Mouse (Mus musculus): Measurements from ENCODE around the gene Mindy2. TPM values are rescaled to one million over a fixed set of nuclear protein-coding genes. Genes with fewer than 3 reads are reported as not detected.
"Not testable (repeated sequence)": the region's sequence is repeated elsewhere in the genome, so short reads cannot be mapped to it uniquely, and the experiment has no call there.

Gene Mindy2
- polyA plus RNA-seq, 1 experiment from 2014 or later: 18.5 TPM

GRCm38 (mm10) chr9:70578123-70578522 lies 78.9 kb downstream of the Mindy2 start:
- 56% methylated on average over 2 of the region's 2 CpGs for WGBS (ENCODE audit: insufficient replicate concordance)
- H3K4me2 ChIP-seq: no peak overlapping the region
- no peaks in the 10 kb centered on the region for H3K4me1 ChIP-seq (replicated peaks)
- no peak overlapping the region for H3K9ac ChIP-seq
- H3K27ac ChIP-seq (replicated peaks): no peak overlapping the region
- no peak for ATAC-seq (ENCODE audit: insufficient read depth)
- H3K36me3 ChIP-seq (replicated peaks): peaks cover 79% of the 10 kb centered on the region
- no peaks in the 10 kb centered on the region for H3K9me3 ChIP-seq (replicated peaks)
- H3K4me3 ChIP-seq (replicated peaks): no peak overlapping the region
- no peaks in the 10 kb centered on the region for H3K27me3 ChIP-seq

GRCm38 (mm10) chr9:70570351-70570750 lies 86.6 kb downstream of the Mindy2 start:
- no peaks in the 10 kb centered on the region for H3K27me3 ChIP-seq
- H3K4me1 ChIP-seq (replicated peaks): no peaks in the 10 kb centered on the region
- H3K9ac ChIP-seq: no peak overlapping the region
- WGBS (ENCODE audit: insufficient replicate concordance): 87% methylated on average over 8 of the region's 8 CpGs
- peaks cover 43% of the 10 kb centered on the region for H3K36me3 ChIP-seq (replicated peaks)
- H3K4me2 ChIP-seq: no peak overlapping the region
- no peak for ATAC-seq (ENCODE audit: insufficient read depth)
- no peak overlapping the region for H3K27ac ChIP-seq (replicated peaks)
- no peaks in the 10 kb centered on the region for H3K9me3 ChIP-seq (replicated peaks)
- H3K4me3 ChIP-seq (replicated peaks): no peak overlapping the region

GRCm38 (mm10) chr9:70567651-70568050 lies 89.3 kb downstream of the Mindy2 start:
- no peak overlapping the region for H3K4me3 ChIP-seq (replicated peaks)
- no peaks in the 10 kb centered on the region for H3K27me3 ChIP-seq
- no peak overlapping the region for H3K27ac ChIP-seq (replicated peaks)
- no peak for ATAC-seq (ENCODE audit: insufficient read depth)
- WGBS (ENCODE audit: insufficient replicate concordance): 66% methylated on average over 5 of the region's 5 CpGs
- no peaks in the 10 kb centered on the region for H3K9me3 ChIP-seq (replicated peaks)
- H3K36me3 ChIP-seq (replicated peaks): peaks cover 34% of the 10 kb centered on the region
- no peak overlapping the region for H3K4me2 ChIP-seq
- no peaks in the 10 kb centered on the region for H3K4me1 ChIP-seq (replicated peaks)
- no peak overlapping the region for H3K9ac ChIP-seq

- Histone ChIP-seq H3K27ac (replicated peaks) (no peak overlapping the region), H3K4me3 (replicated peaks) (no peak overlapping the region), H3K9ac (no peak overlapping the region), H3K4me1 (replicated peaks) (no peaks in the 10 kb centered on the region), H3K9me3 (replicated peaks) (no peaks in the 10 kb centered on the region), H3K27me3 (no peaks in the 10 kb centered on the region), H3K4me2 (no peak overlapping the region), H3K36me3 (replicated peaks) (peaks cover 38% of the 10 kb centered on the region)
- no peak for ATAC-seq (ENCODE audit: insufficient read depth)
- 81% methylated on average over 3 of the region's 3 CpGs for WGBS (ENCODE audit: insufficient replicate concordance)
Observed at GRCm38 (mm10) chr9:70562825-70563224, 94.1 kb downstream of the Mindy2 start.

- H3K4me2 ChIP-seq: no peak overlapping the region
- no peak overlapping the region for H3K9ac ChIP-seq
- no peaks in the 10 kb centered on the region for H3K27me3 ChIP-seq
- H3K27ac ChIP-seq (replicated peaks): no peak overlapping the region
- 82% methylated on average over 5 of the region's 5 CpGs for WGBS (ENCODE audit: insufficient replicate concordance)
- H3K4me1 ChIP-seq (replicated peaks): no peaks in the 10 kb centered on the region
- no peak overlapping the region for H3K4me3 ChIP-seq (replicated peaks)
- no peaks in the 10 kb centered on the region for H3K9me3 ChIP-seq (replicated peaks)
- H3K36me3 ChIP-seq (replicated peaks): peaks cover 28% of the 10 kb centered on the region
- ATAC-seq (ENCODE audit: insufficient read depth): no peak
Observed at GRCm38 (mm10) chr9:70556796-70557195, 100.2 kb downstream of the Mindy2 start.

GRCm38 (mm10) chr9:70555431-70555830 lies 101.5 kb downstream of the Mindy2 start:
- Histone ChIP-seq H3K4me1 (replicated peaks) (no peaks in the 10 kb centered on the region), H3K4me3 (replicated peaks) (no peak overlapping the region), H3K36me3 (replicated peaks) (peaks cover 28% of the 10 kb centered on the region), H3K27me3 (no peaks in the 10 kb centered on the region), H3K9ac (no peak overlapping the region), H3K27ac (replicated peaks) (no peak overlapping the region), H3K9me3 (replicated peaks) (no peaks in the 10 kb centered on the region), H3K4me2 (no peak overlapping the region)
- ATAC-seq (ENCODE audit: insufficient read depth): no peak

GRCm38 (mm10) chr9:70552233-70552632 lies 104.7 kb downstream of the Mindy2 start:
- H3K9me3 ChIP-seq (replicated peaks); H3K4me1 ChIP-seq (replicated peaks); ATAC-seq (ENCODE audit: insufficient read depth); H3K27ac ChIP-seq (replicated peaks); H3K4me2 ChIP-seq; H3K27me3 ChIP-seq; H3K9ac ChIP-seq; H3K4me3 ChIP-seq (replicated peaks): not testable (repeated sequence)
- H3K36me3 ChIP-seq (replicated peaks): peaks cover 28% of the 10 kb centered on the region
- WGBS (ENCODE audit: insufficient replicate concordance): 65% methylated on average over 2 of the region's 2 CpGs

GRCm38 (mm10) chr9:70551524-70551923 lies 105.5 kb downstream of the Mindy2 start:
- Histone ChIP-seq H3K9me3 (replicated peaks) (no peaks in the 10 kb centered on the region), H3K9ac (no peak overlapping the region), H3K4me3 (replicated peaks) (no peak overlapping the region), H3K4me2 (no peak overlapping the region), H3K4me1 (replicated peaks) (peaks cover 5% of the 10 kb centered on the region), H3K27ac (replicated peaks) (no peak overlapping the region), H3K36me3 (replicated peaks) (peaks cover 28% of the 10 kb centered on the region), H3K27me3 (no peaks in the 10 kb centered on the region)
- WGBS (ENCODE audit: insufficient replicate concordance): 91% methylated on average over 1 of the region's 1 CpGs
- no peak for ATAC-seq (ENCODE audit: insufficient read depth)

Other genes with a start within 250 kb of the Mindy2 start
- 207 and 219 TPM in 2 replicates for gene Ccnb2, start 235.6 kb downstream of the Mindy2 start, polyA plus RNA-seq (2015; fragmentation: Nextera tagmentation; extraction: Ambion mirVana)
- gene Rnf111, start 153.4 kb downstream of the Mindy2 start, polyA plus RNA-seq (2015; fragmentation: Nextera tagmentation; extraction: Ambion mirVana): 8.0 and 9.7 TPM in 2 replicates
- gene Sltm, start 114.4 kb downstream of the Mindy2 start, polyA plus RNA-seq (2015; fragmentation: Nextera tagmentation; extraction: Ambion mirVana): 14.8 and 15.6 TPM in 2 replicates
- 1.4 TPM in 2 replicates for gene Gm10642, start 923 bp downstream of the Mindy2 start, polyA plus RNA-seq (2015; fragmentation: Nextera tagmentation; extraction: Ambion mirVana)
- gene Adam10, start 21.8 kb upstream of the Mindy2 start, polyA plus RNA-seq (2015; fragmentation: Nextera tagmentation; extraction: Ambion mirVana): 71.4 and 71.9 TPM in 2 replicates